Mouse (Mus musculus) forebrain, embryonic 13.5 days (tissue): ENCODE results near the gene Akap13. TPM values are rescaled to one million over a fixed set of nuclear protein-coding genes. Genes with fewer than 3 reads are reported as not detected.

Experiments
- ATAC-seq: fragments of 200-750 bp; cut with Nextera tagmentation; 2 replicates; pipeline ENCODE4 v1.8.0; 2017
- H3K27ac ChIP-seq: fragments of 300-500 bp; sonication (generic); 2 replicates; pipeline ENCODE4 v1.5.1; 2015; ENCODE audit warnings: inconsistent platforms, mild to moderate bottlenecking, moderate library complexity
- H3K27me3 ChIP-seq: fragments of 300-500 bp; sonication (generic); 2 replicates; pipeline ENCODE4 v1.6.1; 2015; ENCODE audit warnings: mild to moderate bottlenecking, inconsistent platforms
- H3K36me3 ChIP-seq: fragments of 300-500 bp; sonication (generic); 2 replicates; pipeline ENCODE4 v1.6.1; 2015; ENCODE audit warnings: mild to moderate bottlenecking, inconsistent platforms; ENCODE audit not compliant: poor library complexity, severe bottlenecking
- H3K4me1 ChIP-seq: fragments of 300-500 bp; sonication (generic); 2 replicates; pipeline ENCODE4 v1.6.1; 2015; ENCODE audit warnings: inconsistent platforms
- H3K4me2 ChIP-seq: fragments of 300-500 bp; sonication (generic); 2 replicates; pipeline ENCODE4 v1.6.1; 2015; ENCODE audit warnings: inconsistent platforms, mild to moderate bottlenecking, moderate library complexity
- H3K4me3 ChIP-seq: fragments of 300-500 bp; sonication (generic); 2 replicates; pipeline ENCODE4 v1.5.1; 2015; ENCODE audit warnings: mild to moderate bottlenecking, inconsistent platforms
- H3K9ac ChIP-seq: fragments of 300-500 bp; sonication (generic); 2 replicates; pipeline ENCODE4 v1.6.1; 2015; ENCODE audit warnings: mild to moderate bottlenecking, inconsistent platforms
- H3K9me3 ChIP-seq: fragments of 300-500 bp; sonication (generic); replicated peaks from 2 replicates; pipeline ENCODE4 v1.6.1; 2016; ENCODE audit warnings: inconsistent platforms
- WGBS: fragments of 180-500 bp; shearing (Covaris S2); methylation state at CpG from one replicate; pipeline ENCODE4 v1.1.7; 2015; 5-methylcytosine and 5-hydroxymethylcytosine counted together
- polyA plus RNA-seq: library from polyadenylated mRNA; unstranded; fragments of >200 nt; fragmentation: Nextera tagmentation; extraction: Ambion mirVana; gene quantifications from 2 replicates; pipeline ENCODE4 v1.2.1, GENCODE M21; 2015

Akap13 gene
- polyA plus RNA-seq, 1 experiment from 2014 or later, result 15.2 TPM

- no peak overlapping the region for H3K9ac ChIP-seq
- WGBS, result 23% methylated on average over 3 of the region's 3 CpGs
- no peak for ATAC-seq
Measured at GRCm38 (mm10) chr7:75639541-75639940, 184.2 kb downstream of the Akap13 start.

DNA sequence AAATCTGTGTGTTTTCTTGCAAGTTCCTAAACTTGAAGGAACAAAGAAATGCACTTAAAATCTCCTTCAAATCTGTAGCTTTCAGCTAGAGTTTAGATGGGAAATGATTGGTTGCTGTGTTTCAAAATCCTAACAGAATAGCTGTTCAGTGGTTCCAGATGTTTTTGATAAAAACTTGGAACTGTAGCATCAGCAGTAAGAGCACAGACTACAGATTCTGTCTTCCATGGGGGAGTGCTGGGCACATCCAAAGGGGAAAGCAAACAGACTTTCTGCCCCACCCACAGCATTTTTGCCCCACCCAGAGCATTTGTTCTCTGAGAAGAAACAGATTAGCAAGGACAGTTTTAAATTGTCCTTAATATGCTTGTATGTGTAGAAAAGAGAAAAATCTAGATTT is 184.7 kb downstream of the Akap13 start:
- ATAC-seq, result no peak
- peaks cover 23% of the 10 kb centered on the region for H3K4me1 ChIP-seq
- H3K27me3 ChIP-seq, result no peaks in the 10 kb centered on the region
- no peak overlapping the region for H3K4me3 ChIP-seq
- no peak overlapping the region for H3K4me2 ChIP-seq
- H3K9ac ChIP-seq, result no peak overlapping the region
- H3K27ac ChIP-seq, result no peak overlapping the region
- no peaks in the 10 kb centered on the region for H3K9me3 ChIP-seq
- no peaks in the 10 kb centered on the region for H3K36me3 ChIP-seq

More at GRCm38 (mm10) chr7:75639541-75639940, 184.2 kb downstream of the Akap13 start:
- H3K36me3 ChIP-seq, result no peaks in the 10 kb centered on the region
- H3K4me1 ChIP-seq, result peaks cover 22% of the 10 kb centered on the region
- H3K27ac ChIP-seq, result no peak overlapping the region
- no peaks in the 10 kb centered on the region for H3K9me3 ChIP-seq
- no peak overlapping the region for H3K4me3 ChIP-seq
- H3K27me3 ChIP-seq, result no peaks in the 10 kb centered on the region
- no peak overlapping the region for H3K4me2 ChIP-seq

DNA sequence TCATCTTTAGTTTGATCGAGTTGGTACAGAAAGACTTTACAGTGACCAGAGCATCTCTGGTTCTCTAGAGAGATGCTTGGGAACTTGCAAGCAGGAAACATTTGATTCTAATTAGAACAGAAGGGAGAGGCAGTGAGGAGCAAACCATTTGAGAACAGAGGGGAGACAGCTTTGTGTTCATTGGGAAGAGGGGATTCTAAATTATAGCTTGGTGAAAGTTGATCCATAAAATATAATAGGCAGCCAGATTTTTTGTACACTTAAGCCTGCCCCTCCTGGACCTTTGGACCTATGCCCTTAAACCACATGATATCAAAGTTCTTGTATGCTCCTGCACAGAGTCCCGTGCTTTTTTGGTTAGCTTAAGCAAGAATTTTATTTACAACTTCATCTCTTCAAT is 185.3 kb downstream of the Akap13 start:
- Histone ChIP-seq H3K9me3 (no peaks in the 10 kb centered on the region), H3K4me3 (no peak overlapping the region), H3K27me3 (no peaks in the 10 kb centered on the region), H3K9ac (no peak overlapping the region), H3K27ac (no peak overlapping the region), H3K4me1 (peaks cover 23% of the 10 kb centered on the region), H3K4me2 (no peak overlapping the region), H3K36me3 (no peaks in the 10 kb centered on the region)
- ATAC-seq, result no peak
- WGBS, result 85% methylated on average over 2 of the region's 2 CpGs

DNA sequence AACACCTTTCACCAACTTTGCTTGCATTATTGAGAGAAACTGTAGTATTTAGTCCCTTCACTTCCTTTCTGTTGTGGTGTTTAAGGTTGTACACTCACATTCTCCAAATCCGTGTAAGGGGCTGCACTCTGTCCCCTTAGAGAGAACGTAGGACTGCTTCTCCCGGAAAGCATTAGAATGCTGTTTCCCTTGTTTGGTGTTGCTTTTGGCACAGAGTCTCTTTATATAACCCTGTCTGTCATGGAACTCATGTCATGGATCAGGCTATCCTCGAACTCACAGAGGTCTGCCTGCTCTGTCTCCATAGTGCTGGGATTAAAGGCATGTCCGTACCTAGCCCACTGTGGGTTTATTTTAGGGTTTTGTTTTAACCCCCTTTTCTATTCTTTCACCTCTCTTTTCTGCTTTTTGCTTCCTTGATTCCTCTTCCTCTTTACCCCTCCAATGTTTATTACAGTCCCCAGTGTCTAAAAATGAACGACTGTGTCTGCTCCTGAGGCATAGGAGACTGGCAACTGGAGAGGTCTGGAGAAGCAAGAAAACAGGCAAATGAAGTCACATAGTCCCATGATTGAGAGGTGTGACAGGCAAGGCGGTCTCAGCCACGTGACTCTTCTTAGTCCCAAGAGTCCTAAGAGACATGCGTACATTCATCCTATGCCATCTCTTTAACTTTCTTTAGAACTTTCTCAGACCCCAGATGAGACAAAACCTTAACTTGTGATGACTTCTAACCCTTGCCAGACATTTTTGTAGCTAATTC is 186.3 kb downstream of the Akap13 start:
- no peaks in the 10 kb centered on the region for H3K36me3 ChIP-seq
- H3K4me1 ChIP-seq, result peaks cover 23% of the 10 kb centered on the region
- H3K4me3 ChIP-seq, result no peak overlapping the region
- peak overlapping the region; percentile 60 for H3K4me2 ChIP-seq
- H3K27me3 ChIP-seq, result no peaks in the 10 kb centered on the region
- H3K9me3 ChIP-seq, result no peaks in the 10 kb centered on the region
- peak overlapping the region; percentile 22; the same call in 1 of the 2 replicates for H3K27ac ChIP-seq
- H3K9ac ChIP-seq, result no peak overlapping the region
- 61% methylated on average over 9 of the region's 9 CpGs for WGBS
- peak; percentile 36; the same call in 1 of the 2 replicates for ATAC-seq

GRCm38 (mm10) chr7:75642178-75642777 is 186.9 kb downstream of the Akap13 start:
- peak overlapping the region; percentile 54 for H3K9ac ChIP-seq
- 3% methylated on average over 8 of the region's 9 CpGs for WGBS

GRCm38 (mm10) chr7:75642846-75643563 is 187.7 kb downstream of the Akap13 start:
- Histone ChIP-seq H3K9me3 (no peaks in the 10 kb centered on the region), H3K4me2 (peak overlapping the region; percentile 60), H3K27me3 (no peaks in the 10 kb centered on the region), H3K4me1 (peaks cover 23% of the 10 kb centered on the region), H3K27ac (no peak overlapping the region), H3K4me3 (peak overlapping the region; percentile 29), H3K9ac (peak overlapping the region; percentile 54; the same call in 1 of the 2 replicates), H3K36me3 (no peaks in the 10 kb centered on the region)
- peak; percentile 23; the same call in 1 of the 2 replicates for ATAC-seq
- WGBS, result 45% methylated on average over 16 of the region's 16 CpGs

More at GRCm38 (mm10) chr7:75642178-75642777, 186.9 kb downstream of the Akap13 start:
- H3K4me3 ChIP-seq, result peak overlapping the region; percentile 29
- ATAC-seq, result peak; percentile 90
- peak overlapping the region; percentile 22 for H3K27ac ChIP-seq
- no peaks in the 10 kb centered on the region for H3K27me3 ChIP-seq
- no peaks in the 10 kb centered on the region for H3K36me3 ChIP-seq
- H3K9me3 ChIP-seq, result no peaks in the 10 kb centered on the region
- H3K4me1 ChIP-seq, result peaks cover 23% of the 10 kb centered on the region
- H3K4me2 ChIP-seq, result peak overlapping the region; percentile 60

DNA sequence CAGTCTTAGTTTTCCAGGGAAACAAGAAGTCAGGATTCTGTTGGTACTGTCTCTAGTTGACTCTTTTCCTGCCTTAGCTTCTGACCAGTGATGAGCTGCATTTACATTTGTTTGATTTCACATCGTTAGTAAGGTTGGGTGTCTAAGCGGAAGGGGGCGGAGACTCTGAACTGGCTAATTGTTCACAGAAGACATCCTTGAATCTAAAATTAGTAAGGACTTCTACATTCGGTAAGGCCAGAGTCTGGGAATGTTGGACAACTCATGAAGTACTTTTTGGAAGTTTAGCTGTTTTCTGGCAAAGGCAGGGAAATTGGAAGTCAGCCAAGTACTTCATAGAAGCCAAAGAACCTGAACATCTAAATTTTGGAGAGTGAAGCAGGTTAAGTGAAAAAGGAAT is 188.7 kb downstream of the Akap13 start:
- Histone ChIP-seq H3K9ac (no peak overlapping the region), H3K27ac (no peak overlapping the region), H3K27me3 (no peaks in the 10 kb centered on the region), H3K9me3 (no peaks in the 10 kb centered on the region), H3K4me1 (peaks cover 23% of the 10 kb centered on the region), H3K4me3 (no peak overlapping the region), H3K4me2 (no peak overlapping the region), H3K36me3 (no peaks in the 10 kb centered on the region)
- no peak for ATAC-seq
- 51% methylated on average over 4 of the region's 4 CpGs for WGBS

DNA sequence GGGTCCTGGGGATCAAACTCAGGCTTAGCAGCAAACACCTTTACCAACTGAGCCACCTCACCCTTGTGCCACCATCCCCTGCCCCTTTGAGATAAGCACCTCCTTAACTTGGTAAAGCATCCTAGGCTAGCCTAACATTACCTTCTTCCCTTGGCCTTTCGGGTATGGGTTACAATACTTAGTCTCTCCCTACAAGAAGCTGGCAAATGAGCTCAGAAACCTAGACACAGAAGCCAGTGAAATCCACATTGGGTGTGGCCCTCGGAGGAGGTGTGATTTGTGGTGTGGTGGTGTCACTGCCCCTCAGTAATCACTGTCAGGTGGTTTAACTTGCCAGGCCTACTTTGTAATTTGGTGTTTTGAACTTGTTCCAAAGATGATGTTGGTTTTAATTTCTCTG is 189.3 kb downstream of the Akap13 start:
- no peaks in the 10 kb centered on the region for H3K27me3 ChIP-seq
- H3K4me2 ChIP-seq, result no peak overlapping the region
- no peaks in the 10 kb centered on the region for H3K36me3 ChIP-seq
- H3K9ac ChIP-seq, result no peak overlapping the region
- H3K27ac ChIP-seq, result no peak overlapping the region
- no peak overlapping the region for H3K4me3 ChIP-seq
- peaks cover 23% of the 10 kb centered on the region for H3K4me1 ChIP-seq
- H3K9me3 ChIP-seq, result no peaks in the 10 kb centered on the region
- WGBS, result 97% methylated on average over 2 of the region's 2 CpGs
- ATAC-seq, result no peak

DNA sequence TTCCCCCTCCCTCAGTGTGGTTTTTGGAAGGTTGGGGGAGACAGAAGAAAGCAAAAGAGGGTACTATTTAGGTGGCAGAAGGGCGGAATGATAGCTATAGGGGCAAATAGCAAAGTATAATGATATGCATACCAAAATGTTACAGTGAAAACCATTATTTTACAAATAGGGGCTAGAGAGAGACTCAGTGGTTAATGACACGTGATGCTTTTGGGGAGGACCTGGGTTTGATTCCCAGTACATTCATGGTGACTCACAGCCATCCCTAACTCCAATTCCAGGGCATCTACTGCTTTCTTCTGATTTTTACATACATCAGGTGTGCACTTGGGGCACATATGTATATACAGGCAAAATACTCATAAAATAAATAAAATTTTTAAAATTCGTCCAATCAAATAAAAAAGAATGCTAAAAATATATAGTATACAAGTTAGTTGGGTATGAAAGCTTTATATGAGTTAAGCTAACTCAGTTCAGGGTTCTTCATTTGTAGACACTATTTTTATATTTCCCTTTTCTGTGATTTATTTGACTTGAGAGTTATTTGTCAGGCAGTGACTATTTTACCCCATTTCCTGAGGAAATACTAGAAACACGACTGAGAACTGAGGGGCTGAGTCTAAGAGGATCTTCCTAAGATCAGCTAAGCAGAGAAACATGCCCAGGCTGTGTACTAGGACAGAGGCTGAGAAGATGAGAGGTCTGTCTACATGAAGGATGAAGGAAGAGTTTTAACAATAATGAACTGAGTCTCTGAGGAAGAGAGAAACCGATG is 190.0 kb downstream of the Akap13 start:
- Histone ChIP-seq H3K4me1 (peaks cover 23% of the 10 kb centered on the region), H3K9me3 (no peaks in the 10 kb centered on the region), H3K4me3 (no peak overlapping the region), H3K9ac (no peak overlapping the region), H3K27me3 (no peaks in the 10 kb centered on the region), H3K36me3 (no peaks in the 10 kb centered on the region), H3K4me2 (no peak overlapping the region), H3K27ac (no peak overlapping the region)
- no peak for ATAC-seq
- WGBS, result 87% methylated on average over 5 of the region's 5 CpGs

- no peak overlapping the region for H3K4me3 ChIP-seq
- H3K4me1 ChIP-seq, result peaks cover 10% of the 10 kb centered on the region
- ATAC-seq, result no peak
- no peak overlapping the region for H3K9ac ChIP-seq
- no peaks in the 10 kb centered on the region for H3K36me3 ChIP-seq
- WGBS, result 89% methylated on average over 3 of the region's 3 CpGs
- no peaks in the 10 kb centered on the region for H3K9me3 ChIP-seq
- no peak overlapping the region for H3K27ac ChIP-seq
- H3K4me2 ChIP-seq, result no peak overlapping the region
- no peaks in the 10 kb centered on the region for H3K27me3 ChIP-seq
Measured at GRCm38 (mm10) chr7:75648051-75648450, 192.7 kb downstream of the Akap13 start.

DNA sequence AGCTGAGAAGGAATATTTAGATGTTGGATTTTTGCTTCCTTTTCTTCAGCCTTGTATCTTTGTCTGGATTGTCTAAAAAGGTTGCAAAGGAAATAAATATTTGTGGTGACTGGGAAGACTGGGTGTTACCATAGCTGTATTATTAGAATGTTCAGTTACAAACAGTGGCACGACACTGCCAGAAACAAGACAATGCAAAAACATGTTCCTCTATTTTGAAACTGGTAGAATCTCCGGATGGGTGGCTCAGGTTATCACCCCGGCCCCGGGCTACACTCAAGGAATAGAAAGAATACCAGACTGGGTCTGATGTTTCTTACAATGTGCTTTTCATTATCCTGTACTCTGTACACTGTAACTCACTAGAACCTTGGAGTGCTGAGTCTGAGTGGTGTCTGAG is 193.6 kb downstream of the Akap13 start:
- Histone ChIP-seq H3K36me3 (no peaks in the 10 kb centered on the region), H3K27me3 (no peaks in the 10 kb centered on the region), H3K4me2 (no peak overlapping the region), H3K27ac (no peak overlapping the region), H3K4me1 (peaks cover 7% of the 10 kb centered on the region; the same call in 1 of the 2 replicates), H3K9me3 (no peaks in the 10 kb centered on the region), H3K4me3 (no peak overlapping the region), H3K9ac (no peak overlapping the region)
- ATAC-seq, result no peak
- WGBS, result 88% methylated on average over 4 of the region's 4 CpGs
